Comparison of ENCODE assay signal across 1 mouse cellular context in genomic region chr6:124805341-124806321, GRCm38 (mm10).
A peak's percentile ranks its signal among the peaks of the same experiment; 100 is the strongest.
TF ChIP-seq lines count a peak whose summit lies in the region.

No protein-coding gene starts in this region.

TF ChIP-seq in CH12.LX, 34 proteins besides CTCF, POLR2A, EP300 and RAD21:
- TF ChIP-seq MXI1 (IDR thresholded peaks at IDR 0.05; ENCODE audit: low read depth, low read length) = peak; percentile 89
- peak; percentile 5; the same call in 1 of the 2 replicates for TF ChIP-seq IRF4 (IDR thresholded peaks at IDR 0.05; ENCODE audit: low read depth, low read length)
- TF ChIP-seq NELFE (IDR thresholded peaks at IDR 0.05; ENCODE audit: low read depth, low read length) = 0 out of 2 replicates have a peak, but pooled peaks have one; percentile 31
- 0 out of 2 replicates have a peak, but pooled peaks have one; percentile 38 for TF ChIP-seq NRF1 (IDR thresholded peaks at IDR 0.05; ENCODE audit: low read depth, low read length)
- peak; percentile 12 for TF ChIP-seq CHD2 (IDR thresholded peaks at IDR 0.05; ENCODE audit: low read length)
- TF ChIP-seq ZKSCAN1 (IDR thresholded peaks at IDR 0.05; ENCODE audit: borderline replicate concordance, low read depth, low read length) = no peak
- TF ChIP-seq BHLHE40 (IDR thresholded peaks at IDR 0.05; ENCODE audit: low read depth, low read length) = peak; percentile 89
- TF ChIP-seq CHD1 (IDR thresholded peaks at IDR 0.05; ENCODE audit: low read depth, low read length) = no peak; the same call in 1 of the 2 replicates
- TF ChIP-seq ETS1 (conservative IDR thresholded peaks at IDR 0.05; ENCODE audit: low read depth, low read length) = 0 out of 2 replicates have a peak, but pooled peaks have one; percentile 45
- peak; percentile 45 for TF ChIP-seq ZMIZ1 (IDR thresholded peaks at IDR 0.05; ENCODE audit: low read depth, low read length)
- TF ChIP-seq MYC (IDR thresholded peaks at IDR 0.05; ENCODE audit: low read depth, low read length) = no peak
- TF ChIP-seq RCOR1 (conservative IDR thresholded peaks at IDR 0.05; ENCODE audit: low read depth, low read length) = no peak
- no peak; the same call in 1 of the 2 replicates for TF ChIP-seq TCF12 (IDR thresholded peaks at IDR 0.05; ENCODE audit: low read depth, low read length)
- peak; percentile 33 for TF ChIP-seq SMC3 (IDR thresholded peaks at IDR 0.05; ENCODE audit: low read depth, low read length)
- TF ChIP-seq POLR2AphosphoS2 (IDR thresholded peaks at IDR 0.05; ENCODE audit: low read depth, low read length) = peak; percentile 83; the same call in 1 of the 2 replicates
- peak; percentile 6; the same call in 1 of the 2 replicates for TF ChIP-seq ELF1 (IDR thresholded peaks at IDR 0.05; ENCODE audit: low read depth, low read length)
- TF ChIP-seq SIN3A (IDR thresholded peaks at IDR 0.05; ENCODE audit: low read length) = peak; percentile 67; the same call in 1 of the 2 replicates
- peak; percentile 54; the same call in 1 of the 2 replicates for TF ChIP-seq TBP (conservative IDR thresholded peaks at IDR 0.05; ENCODE audit: low read depth, low read length)
